Mouse (Mus musculus) ES-Bruce4 (cell line): ENCODE measurements around the gene Map3k7cl. TPM values are rescaled to one million over a fixed set of nuclear protein-coding genes. Genes with fewer than 3 reads are reported as not detected.

ENCODE experiments used
- H3K27ac ChIP-seq: 2 replicates; pipeline ENCODE4 v1.5.1; 2012; ENCODE audit warnings: low read length, inconsistent platforms; ENCODE audit not compliant: insufficient read depth
- H3K27me3 ChIP-seq: 2 replicates; pipeline ENCODE4 v1.6.1; 2012; ENCODE audit warnings: mild to moderate bottlenecking, low read length, inconsistent platforms; ENCODE audit not compliant: control insufficient read depth, poor library complexity, insufficient read depth, severe bottlenecking
- H3K36me3 ChIP-seq: 2 replicates; pipeline ENCODE4 v1.6.1; 2012; ENCODE audit warnings: inconsistent platforms, mild to moderate bottlenecking, low read length, moderate library complexity; ENCODE audit not compliant: control insufficient read depth, poor library complexity, insufficient read depth, severe bottlenecking
- H3K4me1 ChIP-seq: one replicate; pipeline ENCODE4 v1.8.1; 2011; ENCODE audit warnings: low read length; ENCODE audit not compliant: control insufficient read depth, insufficient read depth
- H3K4me3 ChIP-seq: 2 replicates; pipeline ENCODE4 v1.5.1; 2011; ENCODE audit warnings: low read depth, mild to moderate bottlenecking, low read length
- H3K9ac ChIP-seq: 2 replicates; pipeline ENCODE4 v1.6.1; 2012; ENCODE audit warnings: low read depth, mild to moderate bottlenecking, inconsistent platforms; ENCODE audit not compliant: poor library complexity, severe bottlenecking
- H3K9me3 ChIP-seq: replicated peaks from 2 replicates; pipeline ENCODE4 v1.6.1; 2012; ENCODE audit warnings: mild to moderate bottlenecking, low read length, inconsistent platforms; ENCODE audit not compliant: control insufficient read depth, poor library complexity, insufficient read depth, severe bottlenecking
- CTCF ChIP-seq: IDR thresholded peaks from one replicate; pipeline ENCODE4 v1.8.1; 2011; ENCODE audit warnings: low read depth, low read length
- EP300 ChIP-seq: IDR thresholded peaks from 2 replicates; pipeline ENCODE4 v1.6.1; 2011; ENCODE audit warnings: low read depth, low read length; ENCODE audit not compliant: insufficient read depth
- POLR2A ChIP-seq: IDR thresholded peaks from one replicate; pipeline ENCODE4 v1.8.1; 2011; ENCODE audit warnings: low read length; ENCODE audit not compliant: insufficient read depth
- polyA plus RNA-seq: library from polyadenylated mRNA; stranded (reverse); fragments of >200 nt; gene quantifications from 2 replicates; pipeline ENCODE4 v1.2.4, GENCODE M21; 2011; ENCODE audit warnings: low read depth; ENCODE audit not compliant: missing spikeins, insufficient read depth, insufficient read length

The Map3k7cl gene
- polyA plus RNA-seq, 1 experiment = not detected

GRCm38 (mm10) chr16:87621246-87621645 lies 68.1 kb downstream of the Map3k7cl start:
- H3K36me3 ChIP-seq = no peaks in the 10 kb centered on the region
- no peak for TF ChIP-seq CTCF
- no peak for TF ChIP-seq POLR2A
- no peak for TF ChIP-seq EP300

GRCm38 (mm10) chr16:87623881-87624280 lies 70.8 kb downstream of the Map3k7cl start:
- no peaks in the 10 kb centered on the region for H3K36me3 ChIP-seq
- no peak for TF ChIP-seq EP300
- TF ChIP-seq CTCF = no peak
- TF ChIP-seq POLR2A = no peak
- no peak overlapping the region for H3K4me3 ChIP-seq

More at GRCm38 (mm10) chr16:87621246-87621645, 68.1 kb downstream of the Map3k7cl start:
- Histone ChIP-seq H3K9me3 (peaks cover under 1% of the 10 kb centered on the region; the same call in 1 of the 2 replicates), H3K4me1 (no peaks in the 10 kb centered on the region), H3K4me3 (no peak overlapping the region), H3K27ac (no peak overlapping the region), H3K9ac (no peak overlapping the region), H3K27me3 (no peaks in the 10 kb centered on the region)

DNA sequence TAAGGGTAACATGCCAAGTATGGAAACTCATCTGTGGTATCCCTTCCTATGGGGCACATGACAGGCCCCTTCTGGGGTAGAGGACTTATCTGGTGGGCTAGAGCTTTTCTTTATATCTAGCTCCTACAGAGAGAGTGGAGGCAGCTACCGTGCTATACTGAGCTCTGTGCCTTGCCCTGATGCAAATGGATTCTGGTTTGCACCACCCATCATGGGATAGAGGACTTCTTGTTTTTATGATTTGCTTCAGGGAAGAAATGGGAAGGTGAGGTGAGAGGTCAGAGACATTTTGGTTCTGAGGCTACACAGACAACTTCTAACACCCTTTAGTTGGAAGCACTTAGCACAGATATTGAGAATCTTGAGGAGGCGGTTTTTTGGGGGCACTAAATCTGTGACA lies 71.8 kb downstream of the Map3k7cl start:
- Histone ChIP-seq H3K9ac (no peak overlapping the region), H3K9me3 (peaks cover 7% of the 10 kb centered on the region), H3K27me3 (no peaks in the 10 kb centered on the region), H3K4me1 (no peaks in the 10 kb centered on the region), H3K36me3 (no peaks in the 10 kb centered on the region), H3K27ac (peak overlapping the region; percentile 54; the same call in 1 of the 2 replicates), H3K4me3 (no peak overlapping the region)
- TF ChIP-seq EP300 = no peak
- TF ChIP-seq POLR2A = no peak
- no peak for TF ChIP-seq CTCF

More at GRCm38 (mm10) chr16:87623881-87624280, 70.8 kb downstream of the Map3k7cl start:
- H3K9ac ChIP-seq = no peak overlapping the region
- H3K4me1 ChIP-seq = no peaks in the 10 kb centered on the region
- H3K27me3 ChIP-seq = no peaks in the 10 kb centered on the region
- peaks cover 7% of the 10 kb centered on the region for H3K9me3 ChIP-seq
- no peak overlapping the region for H3K27ac ChIP-seq

DNA sequence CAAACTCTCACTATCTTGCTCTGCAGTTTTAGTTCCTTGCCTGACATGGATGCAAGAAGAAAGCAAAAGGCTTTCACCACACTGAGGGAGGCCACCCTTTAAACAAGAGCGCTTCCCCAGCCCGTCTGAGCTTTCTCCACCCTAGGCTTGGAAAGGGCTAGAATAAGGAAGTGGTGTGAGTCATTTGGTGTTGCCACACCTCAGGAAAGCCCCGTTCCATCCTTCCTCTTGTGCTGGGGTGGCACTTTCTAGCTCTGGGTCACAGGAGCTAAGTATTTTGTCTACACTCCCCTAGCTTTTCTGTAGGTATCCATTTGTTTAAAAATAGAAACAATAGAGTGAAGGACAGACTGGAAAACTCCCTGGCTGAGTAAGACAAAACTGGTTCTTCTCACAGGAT lies 72.2 kb downstream of the Map3k7cl start:
- Histone ChIP-seq H3K4me3 (no peak overlapping the region), H3K36me3 (no peaks in the 10 kb centered on the region), H3K27ac (peak overlapping the region; percentile 54; the same call in 1 of the 2 replicates), H3K27me3 (no peaks in the 10 kb centered on the region), H3K9me3 (peaks cover 7% of the 10 kb centered on the region), H3K4me1 (no peaks in the 10 kb centered on the region), H3K9ac (no peak overlapping the region)
- TF ChIP-seq EP300 (no peak), CTCF (no peak), POLR2A (no peak)

GRCm38 (mm10) chr16:87625816-87626215 lies 72.7 kb downstream of the Map3k7cl start:
- Histone ChIP-seq H3K9ac (no peak overlapping the region), H3K27me3 (no peaks in the 10 kb centered on the region)
- TF ChIP-seq CTCF = no peak
- TF ChIP-seq EP300 = no peak
- no peak for TF ChIP-seq POLR2A

DNA sequence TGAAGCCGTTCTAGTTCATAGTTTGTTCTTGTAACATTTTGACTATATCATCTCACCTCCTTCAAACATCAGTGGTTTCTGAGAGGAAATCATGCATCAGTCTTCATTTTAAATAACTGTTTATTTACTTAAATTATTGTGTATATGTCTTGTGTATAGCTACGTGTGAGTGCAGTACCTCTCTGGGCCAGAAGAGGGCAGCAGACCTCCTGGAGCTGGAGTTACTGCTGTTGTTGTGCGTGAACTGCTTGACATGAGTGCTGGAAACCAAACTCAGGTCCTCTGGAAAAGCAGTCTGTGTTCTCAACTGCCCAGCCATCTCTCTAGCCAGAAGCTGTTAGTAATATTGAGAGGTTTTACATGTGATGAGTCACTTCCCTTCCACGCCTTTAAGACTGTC lies 73.6 kb downstream of the Map3k7cl start:
- H3K9me3 ChIP-seq = peaks cover 7% of the 10 kb centered on the region
- H3K4me3 ChIP-seq = no peak overlapping the region
- H3K9ac ChIP-seq = no peak overlapping the region
- H3K36me3 ChIP-seq = no peaks in the 10 kb centered on the region
- H3K27me3 ChIP-seq = no peaks in the 10 kb centered on the region
- TF ChIP-seq EP300 (no peak), CTCF (peak; percentile 32)
- H3K27ac ChIP-seq = no peak overlapping the region
- no peaks in the 10 kb centered on the region for H3K4me1 ChIP-seq

More at GRCm38 (mm10) chr16:87625816-87626215, 72.7 kb downstream of the Map3k7cl start:
- Histone ChIP-seq H3K4me3 (no peak overlapping the region), H3K4me1 (no peaks in the 10 kb centered on the region), H3K36me3 (no peaks in the 10 kb centered on the region), H3K9me3 (peaks cover 7% of the 10 kb centered on the region), H3K27ac (no peak overlapping the region)
